Mouse (Mus musculus) MEL (cell line): ENCODE results near the gene Abcb11. TPM values are rescaled to one million over a fixed set of nuclear protein-coding genes. Genes with fewer than 3 reads are reported as not detected.

Experiments used
- DNase-seq: peaks from one replicate; pipeline ENCODE4 v3.0.0; 2011; ENCODE audit warnings: low read depth, low spot score
- H3K27ac ChIP-seq: 2 replicates; pipeline ENCODE4 v1.5.1; 2012; ENCODE audit warnings: low read depth, mild to moderate bottlenecking, control low read depth, low read length, moderate library complexity; ENCODE audit not compliant: control insufficient read depth
- H3K27me3 ChIP-seq, 2 experiments: fragments of 150-350 bp in 1 of 2; sonication (generic) in 1 of 2; 2 replicates each; pipeline ENCODE4 v1.6.1; 2012; ENCODE audit warnings: low read length in 2 of 2, mild to moderate bottlenecking in 2 of 2, improper control_type of control experiment in 1 of 2, moderate library complexity in 1 of 2; ENCODE audit not compliant: insufficient read depth in 2 of 2, control insufficient read depth in 1 of 2
- H3K36me3 ChIP-seq, 2 experiments: 2 replicates each; pipeline ENCODE4 v1.6.1; 2012 to 2014; ENCODE audit warnings: low read length in 2 of 2, improper control_type of control experiment in 1 of 2, inconsistent platforms in 1 of 2, mild to moderate bottlenecking in 1 of 2; ENCODE audit not compliant: insufficient read depth in 2 of 2, control insufficient read depth in 1 of 2
- H3K4me1 ChIP-seq, 2 experiments: fragments of 150-350 bp in 1 of 2; sonication (generic) in 1 of 2; 2 replicates each; pipeline ENCODE4 v1.6.1; 2012; ENCODE audit warnings: low read length in 2 of 2, improper control_type of control experiment in 1 of 2, mild to moderate bottlenecking in 1 of 2; ENCODE audit not compliant: insufficient read depth in 2 of 2, control insufficient read depth in 1 of 2
- H3K4me3 ChIP-seq, 2 experiments: fragments of 150-350 bp in 1 of 2; sonication (generic) in 1 of 2; 2 replicates each; pipeline ENCODE4 v1.5.1; 2012; ENCODE audit warnings: low read depth in 2 of 2, low read length in 2 of 2, mild to moderate bottlenecking in 2 of 2, moderate library complexity in 2 of 2, control low read depth in 1 of 2, improper control_type of control experiment in 1 of 2; ENCODE audit not compliant: control insufficient read depth in 1 of 2, insufficient read depth in 1 of 2
- H3K79me2 ChIP-seq: 2 replicates; pipeline ENCODE4 v1.6.1; 2012; ENCODE audit warnings: mild to moderate bottlenecking, low read length, moderate library complexity; ENCODE audit not compliant: control insufficient read depth, poor library complexity, insufficient read depth
- H3K9ac ChIP-seq: 2 replicates; pipeline ENCODE4 v1.6.1; 2012; ENCODE audit warnings: low read depth, mild to moderate bottlenecking, control low read depth, low read length, moderate library complexity; ENCODE audit not compliant: control insufficient read depth, poor library complexity, severe bottlenecking
- H3K9me3 ChIP-seq: fragments of 150-350 bp; sonication (generic); replicated peaks from 2 replicates; pipeline ENCODE4 v1.6.1; 2012; ENCODE audit warnings: mild to moderate bottlenecking, low read length, improper control_type of control experiment, moderate library complexity; ENCODE audit not compliant: insufficient read depth
- BHLHE40 ChIP-seq: IDR thresholded peaks from 2 replicates; pipeline ENCODE4 v1.6.1; 2012; ENCODE audit warnings: low read depth, mild to moderate bottlenecking, inconsistent platforms, low read length, improper control_type of control experiment, borderline replicate concordance
- CHD2 ChIP-seq: IDR thresholded peaks from 2 replicates; pipeline ENCODE4 v1.6.1; 2011; ENCODE audit warnings: low read length, improper control_type of control experiment
- ELF1 ChIP-seq: IDR thresholded peaks from 2 replicates; pipeline ENCODE4 v1.6.1; 2014; ENCODE audit warnings: low read depth, mild to moderate bottlenecking, inconsistent platforms, low read length, improper control_type of control experiment, moderate library complexity
- EP300 ChIP-seq, 2 experiments: IDR thresholded peaks; 2 replicates each; pipeline ENCODE4 v1.6.1; 2011; ENCODE audit warnings: improper control_type of control experiment in 2 of 2, low read length in 2 of 2, low read depth in 1 of 2, mild to moderate bottlenecking in 1 of 2
- ETS1 ChIP-seq: IDR thresholded peaks from 2 replicates; pipeline ENCODE4 v1.6.1; 2012; ENCODE audit warnings: low read depth, mild to moderate bottlenecking, inconsistent platforms, low read length, improper control_type of control experiment, moderate library complexity
- GABPA ChIP-seq: IDR thresholded peaks from 2 replicates; pipeline ENCODE4 v1.6.1; 2012; ENCODE audit warnings: low read depth, mild to moderate bottlenecking, inconsistent platforms, low read length, improper control_type of control experiment, moderate library complexity
- JUND ChIP-seq: IDR thresholded peaks from 2 replicates; pipeline ENCODE4 v1.6.1; 2011; ENCODE audit warnings: low read depth, mild to moderate bottlenecking, improper control_type of control experiment, low read length
- KAT2A ChIP-seq: conservative IDR thresholded peaks from 2 replicates; pipeline ENCODE4 v1.6.1; 2012; ENCODE audit warnings: low read depth, low read length, improper control_type of control experiment, inconsistent platforms
- MAFK ChIP-seq: IDR thresholded peaks from 2 replicates; pipeline ENCODE4 v1.6.1; 2011; ENCODE audit warnings: low read depth, mild to moderate bottlenecking, low read length, improper control_type of control experiment, borderline replicate concordance
- MAX ChIP-seq: IDR thresholded peaks from 2 replicates; pipeline ENCODE4 v1.6.1; 2011; ENCODE audit warnings: low read length, improper control_type of control experiment
- MYB ChIP-seq: IDR thresholded peaks from 2 replicates; pipeline ENCODE4 v1.6.1; 2011; ENCODE audit warnings: mild to moderate bottlenecking, low read depth, low read length, improper control_type of control experiment
- MYC ChIP-seq: IDR thresholded peaks from 2 replicates; pipeline ENCODE4 v1.6.1; 2011; ENCODE audit warnings: low read depth, mild to moderate bottlenecking, low read length, improper control_type of control experiment, moderate library complexity
- NELFE ChIP-seq: IDR thresholded peaks from 2 replicates; pipeline ENCODE4 v1.6.1; 2011; ENCODE audit warnings: low read depth, low read length, improper control_type of control experiment
- NRF1 ChIP-seq: IDR thresholded peaks from 2 replicates; pipeline ENCODE4 v1.6.1; 2014; ENCODE audit warnings: low read depth, mild to moderate bottlenecking, inconsistent platforms, low read length, improper control_type of control experiment, moderate library complexity; ENCODE audit not compliant: poor library complexity, insufficient read depth, severe bottlenecking
- POLR2A ChIP-seq, 2 experiments: IDR thresholded peaks; 2 replicates each; pipeline ENCODE4 v1.6.1; 2011 to 2012; ENCODE audit warnings: low read length in 2 of 2, mild to moderate bottlenecking in 2 of 2, control low read depth in 1 of 2, improper control_type of control experiment in 1 of 2, low read depth in 1 of 2, moderate library complexity in 1 of 2; ENCODE audit not compliant: control insufficient read depth in 1 of 2, insufficient read depth in 1 of 2, poor library complexity in 1 of 2
- POLR2AphosphoS2 ChIP-seq: IDR thresholded peaks from 2 replicates; pipeline ENCODE4 v1.6.1; 2011; ENCODE audit warnings: low read length, improper control_type of control experiment
- RAD21 ChIP-seq: IDR thresholded peaks from 2 replicates; pipeline ENCODE4 v1.6.1; 2011; ENCODE audit warnings: mild to moderate bottlenecking, low read depth, low read length, improper control_type of control experiment
- TBP ChIP-seq: IDR thresholded peaks from 2 replicates; pipeline ENCODE4 v1.8.0; 2011; ENCODE audit warnings: low read depth, low read length, improper control_type of control experiment
- TCF12 ChIP-seq: IDR thresholded peaks from 2 replicates; pipeline ENCODE4 v1.6.1; 2014; ENCODE audit warnings: low read depth, mild to moderate bottlenecking, inconsistent platforms, low read length, improper control_type of control experiment, moderate library complexity
- UBTF ChIP-seq: IDR thresholded peaks from 2 replicates; pipeline ENCODE4 v1.6.1; 2012; ENCODE audit warnings: low read depth, mild to moderate bottlenecking, inconsistent platforms, low read length, improper control_type of control experiment, moderate library complexity, borderline replicate concordance; ENCODE audit not compliant: insufficient read depth
- USF1 ChIP-seq: IDR thresholded peaks from 2 replicates; pipeline ENCODE4 v1.6.1; 2014; ENCODE audit warnings: low read depth, mild to moderate bottlenecking, inconsistent platforms, low read length, improper control_type of control experiment, moderate library complexity
- ZNF384 ChIP-seq: IDR thresholded peaks from 2 replicates; pipeline ENCODE4 v1.6.1; 2012; ENCODE audit warnings: low read depth, mild to moderate bottlenecking, inconsistent platforms, low read length, improper control_type of control experiment
- polyA plus RNA-seq, 2 experiments: library from polyadenylated mRNA; stranded (reverse) in 1 of 2; unstranded in 1 of 2; fragments of >175 nt in 1 of 2; fragments of >200 nt in 1 of 2; gene quantifications; 2 replicates each; pipeline versions ENCODE4 v1.2.1 to v1.2.4; 2012; ENCODE audit warnings: low replicate concordance in 2 of 2, low read depth in 1 of 2; ENCODE audit not compliant: insufficient read length in 2 of 2, insufficient read depth in 1 of 2, missing spikeins in 1 of 2
- total RNA-seq: library from RNA; depleted of rRNA; stranded (reverse); fragments of 300-350 nt; gene quantifications from 2 replicates; pipeline ENCODE4 v1.2.3, GENCODE M21; 2012

The Abcb11 gene
- total and polyA plus RNA-seq, 3 experiments = not detected

DNA sequence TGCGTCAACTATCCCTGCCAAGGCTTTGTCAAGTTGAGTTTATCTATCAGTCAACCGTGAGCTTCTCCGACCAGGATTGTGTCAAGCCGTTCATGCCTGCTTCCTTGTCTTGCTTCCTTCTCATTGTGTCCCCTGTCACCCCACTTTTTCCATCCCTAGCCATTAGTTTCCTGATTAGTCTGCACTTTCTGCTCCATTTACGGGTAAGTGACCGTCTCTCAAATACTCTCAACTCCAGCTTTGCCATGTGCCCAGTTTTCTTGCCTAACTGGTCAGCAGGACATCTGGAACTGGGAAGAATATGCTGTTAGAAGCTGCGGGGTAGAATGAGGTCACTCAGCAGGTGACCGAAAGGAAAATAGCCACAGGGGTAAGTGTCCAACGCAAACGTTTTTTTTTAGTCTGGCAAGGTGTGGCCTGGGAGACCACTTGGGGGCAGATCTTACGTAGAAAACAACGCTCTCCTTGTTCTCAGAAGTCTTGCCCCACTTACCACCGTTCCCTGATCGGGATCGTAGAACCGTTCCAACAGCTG is 94.1 kb downstream of the Abcb11 start:
- Histone ChIP-seq H3K9me3 (no peaks in the 10 kb centered on the region), H3K27me3 (no peaks in the 10 kb centered on the region), H3K36me3 (no peaks in the 10 kb centered on the region), H3K79me2 (no peaks in the 10 kb centered on the region), H3K9ac (no peak overlapping the region), H3K27ac (no peak overlapping the region), H3K4me3 (no peak overlapping the region), H3K4me1 (no peaks in the 10 kb centered on the region)
- TF ChIP-seq TBP (no peak), ETS1 (no peak), EP300 (IDR thresholded peaks at IDR 0.05; ENCODE audit: low read depth in 1 of 2, low read length in 2 of 2) (no peak), KAT2A (no peak), JUND (no peak), CHD2 (no peak), NELFE (no peak), RAD21 (no peak), GABPA (no peak), NRF1 (no peak), UBTF (no peak), USF1 (no peak), POLR2A (IDR thresholded peaks at IDR 0.05; ENCODE audit: control insufficient read depth in 1 of 2, insufficient read depth in 1 of 2, low read depth in 1 of 2, low read length in 2 of 2, poor library complexity in 1 of 2) (no peak), BHLHE40 (no peak), MYC (no peak), MAFK (no peak), POLR2AphosphoS2 (no peak)
- no peak for DNase-seq

DNA sequence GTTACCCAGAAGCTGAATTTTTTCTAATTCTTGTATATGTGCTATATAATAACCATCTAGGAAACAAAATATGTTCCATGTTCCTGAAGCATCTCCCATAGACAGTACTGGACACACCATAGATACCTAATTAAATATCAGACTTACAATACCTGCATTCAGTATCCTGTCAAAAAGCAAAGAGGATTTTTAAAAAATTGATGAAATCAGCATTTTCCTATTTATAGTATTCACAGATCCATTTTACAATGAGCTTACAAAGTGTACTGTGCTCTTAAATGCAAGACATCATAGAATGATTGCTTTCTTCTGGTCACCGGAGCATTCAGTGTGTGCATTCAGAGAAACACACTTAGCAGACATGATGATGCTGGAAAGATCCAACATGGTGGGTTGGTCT is 95.3 kb downstream of the Abcb11 start:
- Histone ChIP-seq H3K4me1 (no peaks in the 10 kb centered on the region), H3K4me3 (no peak overlapping the region), H3K27ac (no peak overlapping the region), H3K9me3 (no peaks in the 10 kb centered on the region), H3K27me3 (no peaks in the 10 kb centered on the region), H3K36me3 (no peaks in the 10 kb centered on the region), H3K9ac (no peak overlapping the region), H3K79me2 (no peaks in the 10 kb centered on the region)
- TF ChIP-seq NELFE (no peak), MYB (no peak), ELF1 (no peak), ZNF384 (no peak), TCF12 (no peak), JUND (no peak), MAX (no peak), POLR2AphosphoS2 (no peak), CHD2 (no peak)
- no peak for DNase-seq
